Mouse (Mus musculus) hindbrain, postnatal 0 days (tissue): ENCODE measurements at regions not wholly inside any gene's neighbourhood (a gene's known extent, or its start where the extent isn't known, plus 50 kb on each side); places are given as distances from the start of the nearest gene placed in this dataset.

Experiments
- ATAC-seq: fragments of 200-750 bp; cut with Nextera tagmentation; 2 replicates; pipeline ENCODE4 v1.8.0; 2017; ENCODE audit warnings: mild to moderate bottlenecking, moderate TSS enrichment, moderate library complexity
- DNase-seq: peaks from one replicate; pipeline ENCODE4 v3.0.0-alpha.2; 2015; ENCODE audit warnings: low spot score
- H3K27ac ChIP-seq: fragments of 300-500 bp; sonication (generic); 2 replicates; pipeline ENCODE4 v1.5.1; 2014; ENCODE audit warnings: mild to moderate bottlenecking
- H3K27me3 ChIP-seq: fragments of 300-500 bp; sonication (generic); 2 replicates; pipeline ENCODE4 v1.6.1; 2014; ENCODE audit warnings: low read length, mixed read lengths; ENCODE audit not compliant: insufficient read depth
- H3K36me3 ChIP-seq: fragments of 300-500 bp; sonication (generic); 2 replicates; pipeline ENCODE4 v1.6.1; 2014; ENCODE audit warnings: low read length, mixed read lengths; ENCODE audit not compliant: insufficient read depth
- H3K4me1 ChIP-seq: fragments of 300-500 bp; sonication (generic); 2 replicates; pipeline ENCODE4 v1.6.1; 2014; ENCODE audit warnings: antibody characterized with exemption, low read length, mixed read lengths; ENCODE audit not compliant: insufficient read depth
- H3K4me2 ChIP-seq: fragments of 300-500 bp; sonication (generic); 2 replicates; pipeline ENCODE4 v1.6.1; 2014; ENCODE audit warnings: low read depth, mild to moderate bottlenecking, low read length, moderate library complexity, mixed read lengths
- H3K4me3 ChIP-seq: fragments of 300-500 bp; sonication (generic); 2 replicates; pipeline ENCODE4 v1.5.1; 2014; ENCODE audit warnings: low read length
- H3K9ac ChIP-seq: fragments of 300-500 bp; sonication (generic); replicated peaks from 2 replicates; pipeline ENCODE4 v1.6.1; 2014; ENCODE audit warnings: mild to moderate bottlenecking, low read length, moderate library complexity, mixed read lengths
- H3K9me3 ChIP-seq: fragments of 300-500 bp; sonication (generic); 2 replicates; pipeline ENCODE4 v1.6.1; 2016; ENCODE audit warnings: low read length, mixed read lengths
- CTCF ChIP-seq: IDR thresholded peaks from 2 replicates; pipeline ENCODE4 v1.5.1; 2016; ENCODE audit warnings: antibody characterized with exemption, control low read depth, low read depth
- WGBS: fragments of 180-500 bp; shearing (Covaris S2); extraction: QIAGEN DNeasy Blood & Tissue Kit; methylation state at CpG from one replicate; pipeline ENCODE4 v1.1.7; 2014; 5-methylcytosine and 5-hydroxymethylcytosine counted together

DNA sequence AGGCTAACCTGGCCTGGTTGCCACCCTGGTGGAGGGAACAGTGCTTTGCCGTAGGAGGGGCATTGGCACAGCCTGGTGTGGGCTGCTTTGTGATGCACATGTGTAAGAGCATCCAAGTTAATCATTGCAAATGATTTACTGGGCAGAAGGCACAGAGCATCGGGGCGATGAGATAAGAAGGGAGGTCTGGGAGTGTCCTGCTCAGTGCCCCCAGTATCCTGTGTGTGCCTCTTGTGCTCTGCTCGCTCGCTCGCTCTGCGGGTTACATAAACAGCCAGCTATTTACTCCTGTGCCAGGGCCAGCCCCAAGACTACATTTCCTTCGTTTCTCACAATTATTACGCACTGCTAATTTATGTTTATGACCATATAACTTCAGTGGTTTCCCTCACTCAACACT lies 117.9 kb upstream of the Aldh1a3 start:
- DNase-seq (no peak), ATAC-seq (no peak)
- Histone ChIP-seq H3K4me3 (no peak overlapping the region), H3K27ac (no peak overlapping the region), H3K9me3 (no peaks in the 10 kb centered on the region), H3K4me1 (no peaks in the 10 kb centered on the region), H3K4me2 (no peak overlapping the region), H3K9ac (no peak overlapping the region), H3K27me3 (no peaks in the 10 kb centered on the region), H3K36me3 (no peaks in the 10 kb centered on the region)
- WGBS: 85% methylated on average over 9 of the region's 9 CpGs
- TF ChIP-seq CTCF: no peak

GRCm38 (mm10) chr7:66544352-66545053 lies 117.2 kb upstream of the Aldh1a3 start:
- Histone ChIP-seq H3K27me3 (no peaks in the 10 kb centered on the region), H3K9me3 (no peaks in the 10 kb centered on the region), H3K4me2 (no peak overlapping the region), H3K36me3 (no peaks in the 10 kb centered on the region), H3K4me3 (no peak overlapping the region), H3K27ac (no peak overlapping the region), H3K9ac (no peak overlapping the region), H3K4me1 (no peaks in the 10 kb centered on the region)
- DNase-seq: peak; percentile 12
- TF ChIP-seq CTCF: peak; percentile 24; the same call in 1 of the 2 replicates
- WGBS: 83% methylated on average over 11 of the region's 11 CpGs
- no peak; the same call in 1 of the 2 replicates for ATAC-seq

DNA sequence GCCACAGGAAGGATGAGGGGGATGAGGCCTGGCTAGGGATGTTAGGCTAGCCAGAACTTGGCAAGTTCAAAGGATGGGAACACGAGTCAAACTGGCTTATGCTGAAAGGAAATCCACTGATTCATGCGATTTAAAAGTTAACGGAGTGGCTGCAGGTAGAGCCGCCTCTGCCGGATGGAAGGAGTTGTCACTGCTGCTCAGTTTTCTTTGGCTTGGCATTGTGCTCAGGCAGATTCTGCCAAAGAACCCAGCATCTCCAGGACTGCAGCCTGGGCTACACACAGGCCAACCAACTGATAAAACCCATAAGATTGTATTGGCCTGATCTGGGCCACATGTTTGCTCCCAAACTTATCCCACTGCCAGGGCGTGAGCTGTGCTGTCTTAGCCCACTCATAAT lies 105.3 kb upstream of the Aldh1a3 start:
- no peak for DNase-seq
- no peak overlapping the region for H3K4me3 ChIP-seq
- H3K27ac ChIP-seq: no peak overlapping the region
- no peak for ATAC-seq
- no peak for TF ChIP-seq CTCF
- H3K4me1 ChIP-seq: no peaks in the 10 kb centered on the region
- no peaks in the 10 kb centered on the region for H3K36me3 ChIP-seq
- no peaks in the 10 kb centered on the region for H3K9me3 ChIP-seq
- no peak overlapping the region for H3K4me2 ChIP-seq
- H3K9ac ChIP-seq: no peak overlapping the region
- no peaks in the 10 kb centered on the region for H3K27me3 ChIP-seq
- WGBS: 75% methylated on average over 6 of the region's 6 CpGs

DNA sequence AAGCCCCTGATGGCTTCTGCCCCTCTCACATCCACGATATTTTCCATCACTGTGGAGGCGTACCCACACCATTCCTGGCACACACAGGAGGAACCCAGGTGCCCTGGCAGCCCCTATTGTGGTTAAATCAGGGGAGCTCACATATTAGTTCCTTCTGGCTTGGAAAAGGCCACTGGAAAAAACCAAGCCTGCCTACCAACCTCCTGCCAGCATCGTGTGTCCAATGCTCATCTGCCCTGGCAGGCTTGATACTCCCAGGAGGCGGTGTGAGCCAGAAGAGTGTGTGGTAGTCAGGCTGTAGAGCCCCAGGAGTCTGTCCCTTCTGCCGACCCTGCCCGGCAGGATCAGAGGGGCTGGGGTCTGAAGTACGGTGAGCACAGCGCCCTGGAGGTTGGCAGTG lies 104.7 kb upstream of the Aldh1a3 start:
- no peak overlapping the region for H3K9ac ChIP-seq
- no peak overlapping the region for H3K4me2 ChIP-seq
- WGBS: 63% methylated on average over 8 of the region's 8 CpGs
- peak; percentile 13 for DNase-seq
- H3K36me3 ChIP-seq: no peaks in the 10 kb centered on the region
- no peaks in the 10 kb centered on the region for H3K4me1 ChIP-seq
- H3K27me3 ChIP-seq: no peaks in the 10 kb centered on the region
- no peak overlapping the region for H3K4me3 ChIP-seq
- TF ChIP-seq CTCF: no peak
- no peak overlapping the region for H3K27ac ChIP-seq
- no peaks in the 10 kb centered on the region for H3K9me3 ChIP-seq
- 0 out of 2 replicates have a peak, but pooled peaks have one; percentile 40 for ATAC-seq

- no peaks in the 10 kb centered on the region for H3K9me3 ChIP-seq
- no peak for DNase-seq
- no peaks in the 10 kb centered on the region for H3K27me3 ChIP-seq
Observed at GRCm38 (mm10) chr7:66531111-66531510, 103.8 kb upstream of the Aldh1a3 start.

DNA sequence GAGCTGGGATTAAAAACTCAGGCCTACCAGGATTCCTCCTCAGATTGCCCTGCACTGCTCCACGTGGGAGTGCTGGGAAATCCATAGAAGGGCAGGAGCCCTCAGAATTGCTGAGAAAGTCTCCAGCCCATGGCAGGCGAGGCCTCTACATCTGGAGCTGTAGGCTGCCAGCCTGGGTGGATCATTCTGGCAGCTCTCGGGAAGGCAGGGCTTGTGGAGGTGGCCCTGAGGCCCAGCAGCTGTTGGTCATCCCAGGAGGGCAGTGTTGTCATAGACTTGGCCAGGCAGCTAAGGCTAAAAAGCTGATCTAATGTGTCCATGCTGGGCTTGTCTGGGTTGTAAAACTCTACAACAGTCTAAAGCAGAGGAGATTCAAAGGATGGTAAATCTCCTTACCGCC lies 101.6 kb upstream of the Aldh1a3 start:
- 68% methylated on average over 4 of the region's 4 CpGs for WGBS
- Histone ChIP-seq H3K4me3 (no peak overlapping the region), H3K27ac (no peak overlapping the region), H3K27me3 (no peaks in the 10 kb centered on the region), H3K4me1 (no peaks in the 10 kb centered on the region), H3K36me3 (no peaks in the 10 kb centered on the region), H3K4me2 (no peak overlapping the region), H3K9me3 (no peaks in the 10 kb centered on the region), H3K9ac (no peak overlapping the region)
- no peak for TF ChIP-seq CTCF
- DNase-seq (no peak), ATAC-seq (no peak)

More at GRCm38 (mm10) chr7:66531111-66531510, 103.8 kb upstream of the Aldh1a3 start:
- Histone ChIP-seq H3K27ac (no peak overlapping the region), H3K4me2 (no peak overlapping the region), H3K9ac (no peak overlapping the region), H3K36me3 (no peaks in the 10 kb centered on the region), H3K4me3 (no peak overlapping the region), H3K4me1 (no peaks in the 10 kb centered on the region)
- 63% methylated on average over 7 of the region's 7 CpGs for WGBS
- TF ChIP-seq CTCF: no peak
- ATAC-seq: no peak

GRCm38 (mm10) chr7:66523959-66524358 lies 96.6 kb upstream of the Aldh1a3 start:
- no peak for TF ChIP-seq CTCF

More at GRCm38 (mm10) chr7:66523959-66524358, 96.6 kb upstream of the Aldh1a3 start:
- DNase-seq: no peak
- H3K27me3 ChIP-seq: no peaks in the 10 kb centered on the region
- no peak overlapping the region for H3K4me3 ChIP-seq
- no peaks in the 10 kb centered on the region for H3K36me3 ChIP-seq
- WGBS: 66% methylated on average over 7 of the region's 7 CpGs
- no peak overlapping the region for H3K9ac ChIP-seq
- no peak overlapping the region for H3K27ac ChIP-seq
- no peak overlapping the region for H3K4me2 ChIP-seq
- H3K4me1 ChIP-seq: no peaks in the 10 kb centered on the region
- no peaks in the 10 kb centered on the region for H3K9me3 ChIP-seq
- ATAC-seq: no peak
